Mouse (Mus musculus) cerebellum, adult 11 months (tissue): ENCODE measurements around the gene Hspb8.

Experiments
- DNase-seq: peaks from one replicate; pipeline ENCODE4 v3.0.0; 2022

Hspb8 gene

GRCm38 (mm10) chr5:116422699-116423201, at the start of gene Hspb8:
TSS of gene Hspb8 (minus strand) at chr5:116422864.
- peak; percentile 79 for DNase-seq

GRCm38 (mm10) chr5:116461354-116462042, 38.8 kb upstream of the Hspb8 start:
- no peak for DNase-seq

GRCm38 (mm10) chr5:116459970-116460369, 37.3 kb upstream of the Hspb8 start:
- no peak for DNase-seq

- DNase-seq: no peak
Measured at GRCm38 (mm10) chr5:116457791-116458190, 35.1 kb upstream of the Hspb8 start.

- DNase-seq: no peak
Measured at GRCm38 (mm10) chr5:116456796-116457515, 34.3 kb upstream of the Hspb8 start.

GRCm38 (mm10) chr5:116453401-116453851, 30.8 kb upstream of the Hspb8 start:
- DNase-seq: peak; percentile 41

GRCm38 (mm10) chr5:116450901-116451300, 28.2 kb upstream of the Hspb8 start:
- DNase-seq: no peak

- no peak for DNase-seq
Measured at GRCm38 (mm10) chr5:116449522-116450225, 27.0 kb upstream of the Hspb8 start.

GRCm38 (mm10) chr5:116448409-116449191, 25.9 kb upstream of the Hspb8 start:
- DNase-seq: no peak

GRCm38 (mm10) chr5:116447821-116448350, 25.2 kb upstream of the Hspb8 start:
- DNase-seq: no peak

- DNase-seq: no peak
Measured at GRCm38 (mm10) chr5:116446552-116446951, 23.9 kb upstream of the Hspb8 start.

- DNase-seq: no peak
Measured at GRCm38 (mm10) chr5:116445634-116446367, 23.1 kb upstream of the Hspb8 start.

GRCm38 (mm10) chr5:116444517-116444916, 21.9 kb upstream of the Hspb8 start:
- no peak for DNase-seq

GRCm38 (mm10) chr5:116443459-116443940, 20.8 kb upstream of the Hspb8 start:
- DNase-seq: peak; percentile 94

- DNase-seq: no peak
Measured at GRCm38 (mm10) chr5:116442697-116443458, 20.2 kb upstream of the Hspb8 start.

GRCm38 (mm10) chr5:116440251-116440650, 17.6 kb upstream of the Hspb8 start:
- no peak for DNase-seq

GRCm38 (mm10) chr5:116438328-116438727, 15.7 kb upstream of the Hspb8 start:
- no peak for DNase-seq

GRCm38 (mm10) chr5:116436117-116436516, 13.5 kb upstream of the Hspb8 start:
- no peak for DNase-seq

- DNase-seq: no peak
Measured at GRCm38 (mm10) chr5:116434976-116435850, 12.5 kb upstream of the Hspb8 start.

- no peak for DNase-seq
Measured at GRCm38 (mm10) chr5:116432871-116433270, 10.2 kb upstream of the Hspb8 start.
